Mouse (Mus musculus) embryonic facial prominence, embryonic 10.5 days (tissue): ENCODE measurements around the gene Gpc2. TPM values are rescaled to one million over a fixed set of nuclear protein-coding genes. Genes with fewer than 3 reads are reported as not detected.

ENCODE experiments used
- DNase-seq: peaks from one replicate; pipeline ENCODE4 v3.0.0-alpha.2; 2017; ENCODE audit warnings: low spot score
- H3K27ac ChIP-seq: fragments of 300-500 bp; sonication (generic); replicated peaks from 2 replicates; pipeline ENCODE4 v1.5.1; 2016; ENCODE audit warnings: mild to moderate bottlenecking
- H3K27me3 ChIP-seq: fragments of 300-500 bp; sonication (generic); replicated peaks from 2 replicates; pipeline ENCODE4 v1.6.1; 2016; ENCODE audit warnings: low read depth, mild to moderate bottlenecking; ENCODE audit not compliant: poor library complexity, severe bottlenecking
- H3K36me3 ChIP-seq: fragments of 300-500 bp; sonication (generic); replicated peaks from 2 replicates; pipeline ENCODE4 v1.6.1; 2016; ENCODE audit warnings: mild to moderate bottlenecking, moderate library complexity
- H3K4me1 ChIP-seq: fragments of 300-500 bp; sonication (generic); 2 replicates; pipeline ENCODE4 v1.6.1; 2016
- H3K4me3 ChIP-seq: fragments of 300-500 bp; sonication (generic); 2 replicates; pipeline ENCODE4 v1.5.1; 2016; ENCODE audit warnings: mild to moderate bottlenecking, moderate library complexity
- H3K9me3 ChIP-seq: fragments of 300-500 bp; sonication (generic); 2 replicates; pipeline ENCODE4 v1.6.1; 2016; ENCODE audit warnings: mild to moderate bottlenecking
- WGBS: fragments of 180-500 bp; shearing (Covaris S2); methylation state at CpG from one replicate; pipeline ENCODE4 v1.1.7; 2016; 5-methylcytosine and 5-hydroxymethylcytosine counted together
- polyA plus RNA-seq: library from polyadenylated mRNA; unstranded; fragments of >200 nt; fragmentation: Nextera tagmentation; extraction: Ambion mirVana; gene quantifications from 2 replicates; pipeline ENCODE4 v1.2.1, GENCODE M21; 2016

The Gpc2 gene
- polyA plus RNA-seq, 1 experiment from 2014 or later, result 48.1 TPM

DNA sequence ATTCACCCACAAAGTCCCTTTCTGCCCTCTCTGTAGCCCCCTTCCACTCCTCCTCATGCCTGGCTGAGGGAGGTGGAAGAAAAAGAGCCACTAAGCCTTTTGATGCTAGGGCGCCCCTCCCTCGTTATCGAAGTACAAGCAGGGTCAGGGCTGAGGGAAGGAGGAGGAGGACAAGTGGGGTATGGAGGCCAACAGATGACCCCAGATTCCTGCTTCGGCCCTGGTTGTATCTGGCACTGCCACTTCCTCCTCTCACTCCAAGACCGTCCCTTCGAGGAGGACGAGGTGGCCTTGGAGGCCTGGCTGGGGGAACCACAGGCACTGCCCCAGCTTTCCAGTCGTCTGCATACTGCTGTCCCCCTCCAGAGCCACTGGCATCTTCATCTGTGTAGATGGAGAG, 5.6 kb downstream of the Gpc2 start:
- H3K27ac ChIP-seq, result no peak overlapping the region
- peaks cover 50% of the 10 kb centered on the region for H3K36me3 ChIP-seq
- no peak for DNase-seq
- H3K9me3 ChIP-seq, result no peaks in the 10 kb centered on the region
- H3K4me3 ChIP-seq, result no peak overlapping the region
- H3K27me3 ChIP-seq, result peaks cover 25% of the 10 kb centered on the region
- 66% methylated on average over 8 of the region's 8 CpGs for WGBS
- peaks cover 82% of the 10 kb centered on the region for H3K4me1 ChIP-seq

GRCm38 (mm10) chr5:138272409-138272923, 7.3 kb downstream of the Gpc2 start, which contains the start of gene Gal3st4:
Gal3st4 (minus strand) TSS chr5:138272840.
- peak within 1 kb of the TSS; percentile 83 for H3K27ac ChIP-seq

GRCm38 (mm10) chr5:138271232-138271631, 8.6 kb downstream of the Gpc2 start:
- H3K27me3 ChIP-seq, result peaks cover 22% of the 10 kb centered on the region
- DNase-seq, result no peak
- 53% methylated on average over 3 of the region's 3 CpGs for WGBS
- H3K27ac ChIP-seq, result no peak overlapping the region
- peaks cover 35% of the 10 kb centered on the region for H3K36me3 ChIP-seq
- H3K4me1 ChIP-seq, result peaks cover 54% of the 10 kb centered on the region
- no peaks in the 10 kb centered on the region for H3K9me3 ChIP-seq
- peak overlapping the region; percentile 50; the same call in 1 of the 2 replicates for H3K4me3 ChIP-seq

More at GRCm38 (mm10) chr5:138272409-138272923, 7.3 kb downstream of the Gpc2 start, which contains the start of gene Gal3st4:
- Histone ChIP-seq H3K27me3 (peaks cover 25% of the 10 kb centered on the region), H3K4me1 (peaks cover 66% of the 10 kb centered on the region), H3K9me3 (no peaks in the 10 kb centered on the region), H3K4me3 (peak within 1 kb of the TSS; percentile 50), H3K36me3 (peaks cover 38% of the 10 kb centered on the region)
- DNase-seq, result peak; percentile 74
- 1% methylated on average over 12 of the region's 12 CpGs for WGBS

DNA sequence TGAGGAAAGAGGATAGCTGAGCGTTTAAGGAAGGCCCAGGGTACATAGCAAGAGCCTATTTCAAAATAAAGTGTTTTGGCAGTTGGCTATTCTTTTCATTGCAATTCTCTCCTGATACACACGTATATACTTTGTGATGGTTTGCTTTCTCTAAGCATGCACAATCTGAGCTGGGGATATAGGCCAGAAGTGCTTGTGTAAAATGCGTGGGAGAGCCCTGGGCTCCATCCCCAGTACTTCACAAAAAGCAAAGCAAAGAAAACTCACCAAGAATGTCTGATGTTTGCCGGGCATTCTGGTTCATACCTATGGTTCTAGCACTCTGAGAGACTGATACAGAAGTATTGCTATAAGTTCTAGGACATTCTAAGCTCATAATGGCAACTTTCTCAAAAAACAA, 10.8 kb downstream of the Gpc2 start:
- no peaks in the 10 kb centered on the region for H3K9me3 ChIP-seq
- 81% methylated on average over 4 of the region's 4 CpGs for WGBS
- peaks cover 39% of the 10 kb centered on the region for H3K4me1 ChIP-seq
- H3K27ac ChIP-seq, result no peak overlapping the region
- H3K36me3 ChIP-seq, result peaks cover 21% of the 10 kb centered on the region
- no peak overlapping the region for H3K4me3 ChIP-seq
- DNase-seq, result no peak
- H3K27me3 ChIP-seq, result peaks cover 15% of the 10 kb centered on the region

DNA sequence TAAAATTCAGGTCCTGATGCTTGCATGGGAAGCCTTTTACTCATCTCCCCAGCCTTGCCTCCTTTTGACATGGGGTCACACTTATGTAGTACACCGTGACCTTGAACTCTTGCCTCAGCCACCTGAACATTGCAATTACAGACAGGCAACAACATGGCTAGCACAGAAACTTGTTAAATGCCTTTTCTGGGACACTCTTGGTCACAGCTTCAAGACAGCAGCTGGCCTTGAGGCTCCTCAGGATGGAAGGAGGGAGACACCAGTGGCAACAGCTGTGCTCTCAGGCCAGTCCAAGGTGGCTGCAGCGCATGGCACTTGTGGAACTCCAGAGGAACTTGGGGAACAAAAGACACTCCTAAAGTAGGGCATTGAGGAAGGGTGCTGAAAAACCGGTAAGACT, 12.7 kb downstream of the Gpc2 start:
- 83% methylated on average over 3 of the region's 3 CpGs for WGBS

GRCm38 (mm10) chr5:138265712-138266111, 14.1 kb downstream of the Gpc2 start:
- H3K9me3 ChIP-seq, result no peaks in the 10 kb centered on the region
- WGBS, result 95% methylated on average over 4 of the region's 4 CpGs
- no peak for DNase-seq
- H3K27ac ChIP-seq, result no peak overlapping the region
- H3K36me3 ChIP-seq, result peaks cover 37% of the 10 kb centered on the region
- H3K27me3 ChIP-seq, result peaks cover 2% of the 10 kb centered on the region; the same call in 1 of the 2 replicates
- H3K4me1 ChIP-seq, result peaks cover 30% of the 10 kb centered on the region
- H3K4me3 ChIP-seq, result no peak overlapping the region

More for the DNA sequence above, 12.7 kb downstream of the Gpc2 start:
- DNase-seq, result peak; percentile 2
- no peak overlapping the region for H3K27ac ChIP-seq
- H3K36me3 ChIP-seq, result peaks cover 23% of the 10 kb centered on the region
- peaks cover 15% of the 10 kb centered on the region for H3K27me3 ChIP-seq
- H3K4me1 ChIP-seq, result peaks cover 35% of the 10 kb centered on the region
- no peak overlapping the region for H3K4me3 ChIP-seq
- no peaks in the 10 kb centered on the region for H3K9me3 ChIP-seq

DNA sequence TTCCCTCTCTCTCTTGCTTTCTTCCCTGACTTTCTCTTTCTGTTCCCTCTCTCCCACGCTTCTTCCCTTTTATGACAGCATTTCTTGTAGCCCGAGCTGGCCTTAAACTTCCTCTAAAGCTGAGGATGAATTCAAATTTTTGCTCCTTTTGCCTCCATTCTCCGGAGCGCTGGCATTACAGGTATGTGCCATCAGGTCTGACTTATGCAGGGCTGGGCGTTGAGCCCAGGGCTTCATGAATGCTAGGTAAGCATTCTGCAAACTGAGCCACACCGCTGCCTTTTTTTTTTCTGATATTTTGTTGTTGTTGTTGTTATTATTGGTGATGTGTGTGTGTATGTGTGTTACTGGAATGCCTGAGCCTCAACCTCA, 15.6 kb downstream of the Gpc2 start:
- peak overlapping the region; percentile 89 for H3K27ac ChIP-seq
- DNase-seq, result peak; percentile 7
- H3K27me3 ChIP-seq, result no peaks in the 10 kb centered on the region
- H3K4me3 ChIP-seq, result peak overlapping the region; percentile 87
- H3K36me3 ChIP-seq, result peaks cover 52% of the 10 kb centered on the region
- WGBS, result 15% methylated on average over 6 of the region's 6 CpGs
- no peaks in the 10 kb centered on the region for H3K9me3 ChIP-seq
- peaks cover 30% of the 10 kb centered on the region for H3K4me1 ChIP-seq

- peak within 1 kb of the TSS; percentile 87 for H3K4me3 ChIP-seq
- no peaks in the 10 kb centered on the region for H3K9me3 ChIP-seq
- WGBS, result under 1% methylated on average over 70 of the region's 71 CpGs
- no peaks in the 10 kb centered on the region for H3K27me3 ChIP-seq
- peaks cover 59% of the 10 kb centered on the region for H3K36me3 ChIP-seq
- peak; percentile 92 for DNase-seq
- peaks cover 30% of the 10 kb centered on the region for H3K4me1 ChIP-seq
- H3K27ac ChIP-seq, result peak within 1 kb of the TSS; percentile 89
These were observed 16.3 kb downstream of the Gpc2 start, which contains the start of gene BC037034 for GRCm38 (mm10) chr5:138263260-138264206. BC037034 (minus strand) TSS chr5:138264033.

DNA sequence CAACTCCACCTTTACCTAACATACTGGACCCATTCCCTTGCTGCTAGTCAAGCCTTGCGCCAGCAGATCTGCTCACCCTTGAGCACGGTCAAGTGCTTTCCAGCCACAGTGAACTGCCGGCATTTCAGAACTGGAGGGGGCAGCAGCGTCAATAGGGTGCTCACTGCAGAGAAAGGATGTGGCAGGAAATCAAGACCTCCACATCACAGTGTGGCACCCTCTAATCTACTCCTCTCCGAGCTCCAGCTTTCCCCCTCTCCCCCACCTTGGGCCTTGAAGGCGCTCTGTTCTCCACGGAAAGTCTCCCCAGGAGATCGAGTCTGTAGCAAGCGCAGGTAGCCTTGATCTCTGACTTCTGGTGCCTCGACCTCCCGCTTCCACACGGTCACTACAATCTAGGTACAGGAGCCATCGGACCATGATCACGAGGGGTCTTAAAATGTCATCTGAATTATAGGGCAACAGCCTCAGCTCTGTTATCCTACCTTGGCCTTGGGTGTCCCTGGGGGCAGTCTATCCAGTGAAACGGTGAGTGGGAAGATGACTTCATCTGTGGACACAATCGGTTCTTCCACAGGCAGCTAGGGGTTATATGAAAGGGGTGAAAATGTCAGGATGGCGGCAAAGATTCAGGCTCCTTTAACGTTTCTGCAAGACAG, 17.1 kb downstream of the Gpc2 start:
- H3K36me3 ChIP-seq, result peaks cover 65% of the 10 kb centered on the region
- H3K9me3 ChIP-seq, result no peaks in the 10 kb centered on the region
- peak overlapping the region; percentile 87 for H3K4me3 ChIP-seq
- no peak for DNase-seq
- 67% methylated on average over 18 of the region's 18 CpGs for WGBS
- no peaks in the 10 kb centered on the region for H3K27me3 ChIP-seq
- H3K4me1 ChIP-seq, result peaks cover 30% of the 10 kb centered on the region
- H3K27ac ChIP-seq, result peak overlapping the region; percentile 89; the same call in 1 of the 2 replicates

GRCm38 (mm10) chr5:138262001-138262400, 17.8 kb downstream of the Gpc2 start:
- WGBS, result 71% methylated on average over 4 of the region's 4 CpGs
- H3K36me3 ChIP-seq, result peaks cover 63% of the 10 kb centered on the region

GRCm38 (mm10) chr5:138260834-138261233, 19.0 kb downstream of the Gpc2 start:
- no peaks in the 10 kb centered on the region for H3K27me3 ChIP-seq
- DNase-seq, result no peak
- no peak overlapping the region for H3K4me3 ChIP-seq
- WGBS, result 87% methylated on average over 11 of the region's 11 CpGs
- H3K36me3 ChIP-seq, result peaks cover 52% of the 10 kb centered on the region
- H3K4me1 ChIP-seq, result peaks cover 37% of the 10 kb centered on the region
- no peaks in the 10 kb centered on the region for H3K9me3 ChIP-seq
- H3K27ac ChIP-seq, result no peak overlapping the region

More at GRCm38 (mm10) chr5:138262001-138262400, 17.8 kb downstream of the Gpc2 start:
- no peak for DNase-seq
- Histone ChIP-seq H3K4me1 (peaks cover 30% of the 10 kb centered on the region), H3K27me3 (no peaks in the 10 kb centered on the region), H3K27ac (no peak overlapping the region), H3K9me3 (no peaks in the 10 kb centered on the region), H3K4me3 (peak overlapping the region; percentile 87; the same call in 1 of the 2 replicates)

DNA sequence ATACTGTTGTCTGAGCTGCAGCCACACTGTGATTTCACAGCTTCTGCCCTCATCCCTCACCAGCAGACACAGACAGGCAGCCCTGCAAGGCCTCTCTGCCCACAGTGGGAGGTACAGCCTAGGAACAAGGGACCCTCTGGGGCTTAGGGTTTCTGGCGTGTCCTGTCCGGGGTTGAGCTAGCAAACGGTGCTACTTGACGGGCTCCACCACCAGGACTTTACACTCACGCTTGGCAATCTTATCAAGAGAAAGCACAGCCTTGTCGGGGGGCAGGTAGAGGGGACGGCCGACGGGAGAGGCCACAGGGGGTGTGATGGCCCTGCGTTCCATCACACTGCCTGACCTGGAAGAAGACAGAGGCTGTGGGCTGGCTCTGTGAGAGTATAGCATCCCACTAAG, 19.8 kb downstream of the Gpc2 start:
- Histone ChIP-seq H3K4me3 (no peak overlapping the region), H3K27ac (no peak overlapping the region), H3K27me3 (no peaks in the 10 kb centered on the region), H3K9me3 (no peaks in the 10 kb centered on the region), H3K36me3 (peaks cover 47% of the 10 kb centered on the region), H3K4me1 (peaks cover 40% of the 10 kb centered on the region)
- DNase-seq, result no peak
- WGBS, result 75% methylated on average over 10 of the region's 10 CpGs
